Mouse (Mus musculus): ENCODE measurements around the gene Pcgf6. TPM values are rescaled to one million over a fixed set of nuclear protein-coding genes. Genes with fewer than 3 reads are reported as not detected.

Pcgf6 gene
- polyA plus RNA-seq (2012; rRNA removed) = 7.9 and 8.2 TPM in 2 replicates

DNA sequence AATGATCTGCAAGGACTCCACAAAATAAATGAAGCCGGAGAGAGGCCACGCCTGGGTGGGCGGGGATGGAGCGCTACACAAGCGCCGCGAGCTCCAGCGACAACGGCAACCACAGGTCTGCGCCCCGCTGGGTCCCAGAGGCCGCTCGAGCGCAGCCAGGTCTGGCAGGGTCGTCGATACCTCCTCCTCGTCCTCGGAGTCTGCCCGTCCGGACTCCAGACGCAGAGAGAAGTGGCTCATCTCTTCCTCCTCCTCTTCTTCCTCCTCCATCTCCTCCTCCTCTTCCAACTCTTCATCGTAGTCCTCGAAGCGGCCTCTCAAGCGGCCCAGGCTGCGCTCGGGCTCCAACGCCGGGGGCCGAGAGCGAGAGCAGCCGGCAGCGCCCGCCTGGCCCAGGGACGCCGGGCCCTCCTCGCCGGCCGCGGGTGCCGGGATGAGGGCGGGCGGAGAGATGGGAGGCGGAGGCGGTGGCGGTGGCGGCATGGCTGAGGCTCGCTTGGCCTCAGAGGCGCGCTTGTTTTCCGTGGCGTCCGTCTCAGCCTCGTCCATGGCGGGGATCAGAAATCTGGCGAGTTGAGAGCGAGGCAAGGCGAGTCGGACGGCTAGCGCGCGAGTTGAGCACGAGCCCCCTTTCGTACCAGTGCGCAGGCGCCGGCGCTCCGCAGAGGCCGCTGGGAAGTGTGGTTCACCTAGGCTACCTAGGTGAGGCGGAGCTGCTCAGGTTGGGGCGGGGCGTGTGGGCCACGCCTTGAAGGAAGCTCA lies at the start of gene Pcgf6:
Pcgf6 (minus strand) TSS at position 636 of the 762 bp plus-strand sequence.

DNA sequence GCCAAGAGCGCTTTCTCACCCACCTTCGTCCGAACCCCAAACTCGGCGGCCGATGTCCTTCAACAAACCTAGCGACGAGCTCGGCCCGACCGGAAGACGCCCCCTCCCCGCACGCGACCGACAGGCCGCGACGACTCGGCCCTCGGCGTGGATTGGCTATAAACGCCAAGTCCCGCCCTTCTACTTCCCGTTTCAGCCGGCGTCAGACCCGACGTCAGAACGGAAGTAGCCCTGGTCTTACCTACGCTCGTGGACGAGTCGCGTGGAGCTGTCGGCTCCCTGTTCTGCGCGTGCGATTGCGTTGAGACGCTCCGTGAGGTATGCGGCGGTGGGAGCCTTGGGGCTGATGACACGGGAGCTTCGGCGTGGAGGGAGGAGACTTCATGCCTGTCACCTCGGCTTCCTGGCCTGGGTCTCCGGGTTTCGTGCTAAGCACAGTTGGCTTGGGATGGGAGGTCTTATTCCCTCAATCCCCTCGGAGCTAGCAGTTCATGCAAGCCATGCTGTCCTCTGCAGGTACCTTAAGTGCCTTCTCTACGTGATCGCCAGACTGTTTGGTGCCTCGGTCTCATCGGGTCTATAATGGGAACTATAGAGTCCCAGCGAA lies 39.9 kb upstream of the Pcgf6 start, which contains the start of the genes Usmg5 and Pdcd11:
Usmg5 (minus strand) TSS at position 98 of the 607 bp plus-strand sequence.
Pdcd11 (plus strand) TSS at position 219 of the 607 bp plus-strand sequence.

DNA sequence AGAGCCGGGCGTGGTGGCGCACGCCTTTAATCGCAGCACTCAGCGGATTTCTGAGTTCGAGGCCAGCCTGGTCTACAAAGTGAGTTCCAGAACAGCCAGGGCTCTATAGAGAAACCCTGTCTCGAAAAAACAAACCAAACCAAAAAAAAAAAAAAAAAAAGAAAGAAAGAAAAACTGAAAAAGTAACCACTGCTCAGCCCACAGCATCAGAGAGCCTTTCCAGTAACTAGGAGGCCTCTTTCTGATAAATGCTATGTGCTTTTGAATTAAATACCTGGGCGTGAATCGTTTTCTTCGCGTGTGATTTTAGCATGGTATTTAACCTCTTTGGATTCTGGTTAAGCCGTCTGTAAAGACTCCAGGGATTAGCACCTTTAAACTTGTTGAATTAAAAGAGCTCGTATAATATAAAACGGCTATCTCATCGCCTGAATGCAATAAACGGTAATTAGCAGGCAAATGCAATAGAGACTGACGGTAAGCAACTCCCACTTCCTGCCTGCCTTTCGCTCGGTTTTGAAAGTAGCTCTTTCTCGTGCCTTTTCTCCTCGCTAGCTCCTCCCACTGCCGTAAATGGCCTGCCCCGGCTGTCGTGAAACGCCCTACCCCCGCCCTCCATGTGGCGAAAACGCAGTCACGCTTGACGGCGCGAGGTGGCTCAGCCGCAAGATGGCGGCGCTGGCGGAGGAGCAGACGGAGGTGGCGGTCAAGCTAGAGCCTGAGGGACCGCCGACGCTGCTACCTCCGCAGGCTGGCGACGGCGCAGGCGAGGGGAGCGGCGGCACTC lies 16.6 kb upstream of the Pcgf6 start, which contains the start of gene Taf5:
Taf5 (plus strand) TSS at position 651 of the 787 bp plus-strand sequence.

DNA sequence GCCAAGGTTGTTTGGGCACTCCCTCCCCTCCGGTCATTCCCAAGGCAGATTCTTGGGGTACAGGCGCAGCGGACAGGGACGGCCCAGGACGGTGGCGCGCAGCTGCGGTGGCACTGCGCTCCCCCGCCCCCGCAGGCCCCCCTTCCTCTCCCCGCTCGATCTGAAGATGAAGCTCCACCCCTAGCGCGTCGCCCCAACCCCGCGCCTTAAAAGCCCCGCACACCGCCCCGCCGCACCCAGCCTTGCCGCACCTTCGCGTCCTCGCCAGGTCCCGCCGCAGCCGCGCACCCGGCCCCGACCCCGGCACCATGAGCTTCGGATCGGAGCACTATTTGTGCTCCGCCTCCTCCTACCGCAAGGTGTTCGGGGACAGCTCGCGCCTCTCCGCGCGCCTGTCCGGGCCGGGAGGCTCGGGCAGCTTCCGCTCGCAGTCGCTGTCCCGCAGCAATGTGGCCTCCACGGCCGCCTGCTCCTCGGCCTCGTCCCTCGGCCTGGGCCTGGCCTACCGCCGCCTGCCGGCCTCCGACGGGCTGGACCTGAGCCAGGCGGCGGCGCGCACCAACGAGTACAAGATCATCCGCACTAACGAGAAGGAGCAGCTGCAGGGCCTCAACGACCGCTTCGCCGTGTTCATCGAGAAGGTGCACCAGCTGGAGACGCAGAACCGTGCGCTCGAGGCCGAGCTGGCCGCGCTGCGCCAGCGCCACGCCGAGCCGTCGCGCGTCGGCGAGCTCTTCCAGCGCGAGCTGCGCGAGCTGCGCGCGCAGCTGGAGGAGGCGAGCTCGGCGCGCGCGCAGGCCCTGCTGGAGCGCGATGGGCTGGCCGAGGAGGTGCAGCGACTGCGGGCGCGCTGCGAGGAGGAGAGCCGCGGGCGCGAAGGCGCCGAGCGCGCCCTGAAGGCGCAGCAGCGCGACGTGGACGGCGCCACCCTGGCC lies 36.0 kb downstream of the Pcgf6 start, which contains the start of the genes Ina and Nt5c2:
Ina (plus strand) TSS at position 252 of the 935 bp plus-strand sequence.
Nt5c2 (minus strand) TSS at position 707 of the 935 bp plus-strand sequence.

Other genes starting within 250 kb of the Pcgf6 start
- gene Ina, start 36.2 kb downstream of the Pcgf6 start, polyA plus RNA-seq (2012; rRNA removed) = 1.3 and 1.5 TPM in 2 replicates
- gene Nt5c2, start 35.8 kb downstream of the Pcgf6 start, polyA plus RNA-seq (2012; rRNA removed) = 7.6 and 8.1 TPM in 2 replicates
- gene Taf5, start 16.8 kb upstream of the Pcgf6 start, polyA plus RNA-seq (2012; rRNA removed) = 2.3 and 2.7 TPM in 2 replicates
- gene Usmg5, start 39.7 kb upstream of the Pcgf6 start, polyA plus RNA-seq (2012; rRNA removed) = 48.7 and 58.3 TPM in 2 replicates
- 5.8 and 6.8 TPM in 2 replicates for gene Pdcd11, start 39.9 kb upstream of the Pcgf6 start, polyA plus RNA-seq (2012; rRNA removed)
- gene Calhm2, start 87.4 kb upstream of the Pcgf6 start, polyA plus RNA-seq (2012; rRNA removed) = 10.7 and 12.1 TPM in 2 replicates
- not detected in 2 replicates for gene Calhm1, start 93.3 kb upstream of the Pcgf6 start, polyA plus RNA-seq (2012; rRNA removed)
- not detected in 2 replicates for gene Calhm3, start 106.9 kb upstream of the Pcgf6 start, polyA plus RNA-seq (2012; rRNA removed)
- gene Neurl1a, start 127.9 kb upstream of the Pcgf6 start, polyA plus RNA-seq (2012; rRNA removed) = 14.5 and 17.8 TPM in 2 replicates